Mouse (Mus musculus) heart, adult 2 months (tissue): Measurements from ENCODE around the gene Cfap43.

Source experiments
- CTCF ChIP-seq: fragments of 200-600 bp; IDR thresholded peaks from 2 replicates; pipeline ENCODE4 v1.8.1; 2022; ENCODE audit warnings: antibody characterized with exemption, mild to moderate bottlenecking, moderate library complexity
- EP300 ChIP-seq: fragments of 200-500 bp; IDR thresholded peaks from 2 replicates; pipeline ENCODE4 v1.6.1; 2011; ENCODE audit warnings: low read depth, low read length, control low read depth; ENCODE audit not compliant: insufficient read depth
- POLR2A ChIP-seq: fragments of 200-500 bp; IDR thresholded peaks from 2 replicates; pipeline ENCODE4 v1.6.1; 2011; ENCODE audit warnings: mild to moderate bottlenecking, low read depth, low read length, control low read depth; ENCODE audit not compliant: insufficient read depth

DNA sequence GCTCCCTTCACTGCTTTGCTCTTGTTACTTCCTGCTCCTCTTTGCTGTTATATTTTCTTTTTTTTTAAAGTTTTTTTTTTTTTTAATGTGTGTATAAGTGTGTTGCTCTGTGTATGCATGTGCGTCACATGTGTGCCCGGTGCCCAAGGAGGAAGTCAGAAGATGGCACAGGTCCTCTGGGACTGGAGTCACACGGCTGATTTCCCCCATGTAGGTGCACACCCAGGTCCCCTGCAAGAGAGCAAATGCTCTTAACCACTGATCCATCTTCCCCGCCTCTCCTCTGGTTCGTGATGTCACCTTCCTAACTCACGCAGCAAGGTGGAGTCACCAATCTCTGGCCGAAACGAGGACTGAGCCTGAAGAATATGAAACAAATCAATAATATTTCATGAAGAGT is 31.1 kb downstream of the Cfap43 start:
- TF ChIP-seq POLR2A (no peak), CTCF (no peak), EP300 (no peak)
